Comparison of ENCODE assay signal across 8 mouse cellular contexts in genomic region chr6:50354688-50355660, GRCm38 (mm10).
DNase-seq lines count a peak whose midpoint lies in the region; ATAC-seq and TF ChIP-seq lines count a peak whose summit lies in the region.

No protein-coding gene starts in this region.

- no peaks in the 10 kb centered on the region for H3K9me3 ChIP-seq in forebrain, embryonic 15.5 days
- H3K9me3 ChIP-seq in kidney, embryonic 14.5 days (ENCODE audit: control insufficient read depth, low read length): no peaks in the 10 kb centered on the region

- peaks cover 20% of the 10 kb centered on the region for H3K4me1 ChIP-seq in forebrain, embryonic 15.5 days
- H3K4me1 ChIP-seq in kidney, embryonic 14.5 days (ENCODE audit: control insufficient read depth, insufficient read depth, low read length): peaks cover 19% of the 10 kb centered on the region

- H3K36me3 ChIP-seq in forebrain, embryonic 15.5 days: no peaks in the 10 kb centered on the region
- H3K36me3 ChIP-seq in kidney, embryonic 14.5 days (ENCODE audit: control insufficient read depth, insufficient read depth, low read length): no peaks in the 10 kb centered on the region

- ATAC-seq in forebrain, embryonic 15.5 days (replicated peaks): 0 out of 2 replicates have a peak, but pooled peaks have one; percentile 20
- peak; percentile 60; the same call in 1 of the 2 replicates for ATAC-seq in kidney, embryonic 14.5 days (ENCODE audit: low FRiP score, low TSS enrichment)
- ATAC-seq in megakaryocyte-erythroid progenitor cell, adult 5-6 weeks (replicated peaks; ENCODE audit: low FRiP score, low TSS enrichment, poor library complexity, severe bottlenecking): peak; percentile 50

- no peak overlapping the region for H3K4me2 ChIP-seq in forebrain, embryonic 15.5 days (replicated peaks)
- no peak overlapping the region; the same call in 1 of the 2 replicates for H3K4me2 ChIP-seq in kidney, embryonic 14.5 days (replicated peaks; ENCODE audit: low read depth, low read length)

- no peak for TF ChIP-seq CTCF in left cerebral cortex, adult 2 months (IDR thresholded peaks at IDR 0.05)

- peak overlapping the region; percentile 59 for H3K27ac ChIP-seq in left cerebral cortex, adult 2 months
- peak overlapping the region; percentile 17; the same call in 1 of the 2 replicates for H3K27ac ChIP-seq in forebrain, embryonic 15.5 days (replicated peaks)
- H3K27ac ChIP-seq in kidney, embryonic 14.5 days (ENCODE audit: low read depth, low read length): no peak overlapping the region

- H3K9ac ChIP-seq in forebrain, embryonic 15.5 days (replicated peaks): no peak overlapping the region
- H3K9ac ChIP-seq in kidney, embryonic 14.5 days (ENCODE audit: low read depth, low read length): peak overlapping the region; percentile 18; the same call in 1 of the 2 replicates

- no peak overlapping the region for H3K4me3 ChIP-seq in left cerebral cortex, adult 2 months
- no peak overlapping the region for H3K4me3 ChIP-seq in forebrain, embryonic 15.5 days
- no peak overlapping the region for H3K4me3 ChIP-seq in kidney, embryonic 14.5 days (ENCODE audit: low read length)

- 40% methylated on average over 20 of the region's 20 CpGs for WGBS in forebrain, embryonic 15.5 days
- 47% methylated on average over 20 of the region's 20 CpGs for WGBS in kidney, embryonic 14.5 days

- no peaks in the 10 kb centered on the region for H3K27me3 ChIP-seq in forebrain, embryonic 15.5 days
- H3K27me3 ChIP-seq in kidney, embryonic 14.5 days (ENCODE audit: control insufficient read depth, insufficient read depth, low read length): no peaks in the 10 kb centered on the region

- intact Hi-C loops in left cerebral cortex, adult 2 months (cut with DNase I): loop anchor here (5.0 kb wide), 3 partner anchors 33 to 113 kb away; no protein-coding TSS in a partner anchor

- DNase-seq in left cerebral cortex, adult 2 months (ENCODE audit: extremely low spot score in 1 of 2, low spot score in 2 of 2): no peak
- no peak for DNase-seq in left cerebral cortex, adult 11 months (ENCODE audit: low spot score)
- no peak for DNase-seq in thymus, postnatal 10 days (ENCODE audit: low spot score in 2 of 2)
- no peak for DNase-seq in right cerebral cortex, postnatal 25 days
- no peak for DNase-seq in cerebellum, adult 9-11 months
